Mouse (Mus musculus) spleen, postnatal 0 days (tissue): ENCODE measurements around the gene Triml1. TPM values are rescaled to one million over a fixed set of nuclear protein-coding genes. Genes with fewer than 3 reads are reported as not detected.

Experiments
- polyA plus RNA-seq: library from polyadenylated mRNA; unstranded; fragments of >200 nt; fragmentation: Nextera tagmentation; extraction: Ambion mirVana; gene quantifications from 2 replicates; pipeline ENCODE4 v1.2.1, GENCODE M21; 2015

Triml1 gene
- polyA plus RNA-seq: not detected in 2 replicates

DNA sequence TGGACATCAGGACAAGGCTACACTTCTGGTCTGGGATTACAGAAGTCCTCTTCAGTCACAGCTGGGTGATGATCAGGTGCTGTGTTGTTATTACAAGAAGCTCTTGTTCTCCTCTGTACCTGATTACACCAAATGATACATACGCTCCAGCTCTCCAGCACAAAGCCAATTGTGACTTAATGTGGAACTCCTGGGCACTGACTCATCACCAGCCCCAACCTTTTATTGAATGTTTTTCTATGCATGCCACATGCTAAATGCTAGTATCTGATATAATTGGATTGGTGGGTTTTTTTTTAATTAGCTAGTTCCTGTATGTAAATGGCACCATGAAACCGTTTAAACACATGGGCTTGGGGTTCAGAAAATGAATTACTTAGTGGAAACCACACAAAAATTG is at the start of gene Triml1:
Triml1 (minus strand) TSS at position 101 of the 400 bp plus-strand sequence.

DNA sequence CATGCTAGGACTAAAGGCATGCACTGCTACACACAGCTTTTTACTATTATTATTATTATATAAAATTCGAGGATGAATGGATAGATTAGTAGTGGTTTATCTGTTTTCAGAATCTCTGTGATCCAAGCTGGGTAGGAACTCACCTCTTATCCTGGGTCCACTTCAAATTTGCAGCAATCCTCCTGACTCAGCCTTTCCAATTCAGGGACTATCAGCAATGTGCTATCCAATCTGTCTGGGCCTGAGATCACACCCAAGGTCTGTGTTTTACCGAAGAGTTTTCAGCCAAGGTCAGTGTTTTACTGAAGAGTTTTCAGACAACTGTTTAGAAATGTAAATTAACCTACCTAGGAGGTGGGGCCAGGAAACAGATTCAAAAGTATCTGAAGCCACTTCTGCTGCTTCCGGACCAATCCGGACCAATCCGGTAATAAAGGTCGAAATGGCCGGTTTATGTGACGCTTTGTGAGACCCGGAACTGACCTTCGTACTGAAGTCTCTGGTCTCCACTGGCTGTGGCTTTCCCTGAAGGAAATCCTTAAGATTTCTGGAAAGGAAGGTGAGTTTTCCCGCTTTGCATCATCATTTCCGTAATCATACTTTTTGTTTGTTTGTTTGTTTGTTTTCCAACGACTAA is 38.9 kb upstream of the Triml1 start, which contains the start of gene Triml2:
Triml2 (plus strand) TSS at position 488 of the 637 bp plus-strand sequence.

Other genes starting within 250 kb of the Triml1 start
- not detected in 2 replicates for gene Triml2, start 39.1 kb upstream of the Triml1 start, polyA plus RNA-seq
- gene Zfp42, start 165.5 kb upstream of the Triml1 start, polyA plus RNA-seq: not detected in 2 replicates